23 mouse cellular contexts compared by ENCODE assay signal in the genomic region with DNA sequence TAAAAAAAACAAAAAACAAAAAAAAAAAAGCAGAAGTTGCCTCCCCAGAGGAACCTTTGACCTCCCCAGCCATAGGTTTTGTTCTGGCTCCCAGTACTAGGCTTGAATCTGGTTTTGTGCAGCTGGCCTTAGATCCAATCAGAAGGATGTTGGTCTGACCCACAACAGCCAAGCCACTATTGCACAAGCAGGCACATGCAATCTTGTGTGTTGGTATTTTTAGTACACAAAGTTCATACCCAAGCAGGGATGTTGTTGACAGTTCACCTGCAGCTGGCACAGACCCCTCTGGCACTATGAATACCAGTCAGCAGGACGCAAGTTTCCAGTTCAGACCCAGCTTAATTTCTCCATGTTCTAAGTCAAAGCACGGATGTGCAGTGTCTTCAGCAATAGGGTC. TPM values are rescaled to one million over a fixed set of nuclear protein-coding genes. Genes with fewer than 3 reads are reported as not detected.
DNase-seq lines count a peak whose midpoint lies in the region; ATAC-seq and TF ChIP-seq lines count a peak whose summit lies in the region.
"Had no signal": no experiment of that assay in that cellular context is flagged by ENCODE, and none has a peak within 500 bp of the region (broad histone marks: within the 10 kb centered on the region; RNA-seq: fewer than 3 reads in every experiment).

No protein-coding gene starts in this region.

- no peak for TF ChIP-seq CTCF in bone marrow macrophage, adult 2 months (IDR thresholded peaks at IDR 0.05; ENCODE audit: low read depth, low read length)
- no peak for TF ChIP-seq CTCF in midbrain, postnatal 0 days (IDR thresholded peaks at IDR 0.05)

- H3K27me3 ChIP-seq in intestine, embryonic 15.5 days (replicated peaks), result no peaks in the 10 kb centered on the region
- no peaks in the 10 kb centered on the region for H3K27me3 ChIP-seq in midbrain, postnatal 0 days (ENCODE audit: insufficient read depth, low read length)
- H3K27me3 ChIP-seq: CH12.LX; forebrain, embryonic 15.5 days; midbrain, embryonic 15.5 days; neural tube, embryonic 15.5 days; stomach, embryonic 15.5 days had no signal

- ATAC-seq in megakaryocyte progenitor cell, adult 5-6 weeks (replicated peaks; ENCODE audit: poor library complexity), result peak; percentile 79
- no peak for ATAC-seq in intestine, embryonic 15.5 days
- no peak for ATAC-seq in midbrain, postnatal 0 days (ENCODE audit: low FRiP score)
- ATAC-seq: activated CD4-positive, CD25-positive, alpha-beta regulatory T cell, adult 4 months; forebrain, embryonic 15.5 days; hindbrain, postnatal 0 days; intestine, postnatal 0 days; midbrain, embryonic 15.5 days had no signal

- H3K36me3 ChIP-seq in intestine, embryonic 15.5 days, result no peaks in the 10 kb centered on the region
- H3K36me3 ChIP-seq in midbrain, postnatal 0 days (ENCODE audit: insufficient read depth, low read length), result no peaks in the 10 kb centered on the region
- H3K36me3 ChIP-seq: forebrain, embryonic 15.5 days; G1E; midbrain, embryonic 15.5 days; neural tube, embryonic 15.5 days; stomach, embryonic 15.5 days had no signal

- H3K9ac ChIP-seq in intestine, embryonic 15.5 days, result no peak overlapping the region
- no peak overlapping the region for H3K9ac ChIP-seq in midbrain, postnatal 0 days (replicated peaks; ENCODE audit: low read length, poor library complexity, severe bottlenecking)
- H3K9ac ChIP-seq: forebrain, embryonic 15.5 days; midbrain, embryonic 15.5 days; neural tube, embryonic 15.5 days; stomach, embryonic 15.5 days had no signal

- intact Hi-C loops in heart, postnatal 36 days (cut with DNase I), result loop anchor here (5.0 kb wide), 1 partner anchor 81 kb away; no protein-coding TSS in a partner anchor

- H3K4me2 ChIP-seq in intestine, embryonic 15.5 days (replicated peaks), result no peak overlapping the region
- H3K4me2 ChIP-seq in midbrain, postnatal 0 days (ENCODE audit: low read depth, low read length, poor library complexity, severe bottlenecking), result no peak overlapping the region
- H3K4me2 ChIP-seq: forebrain, embryonic 15.5 days; midbrain, embryonic 15.5 days; neural tube, embryonic 15.5 days; stomach, embryonic 15.5 days had no signal

- no peak for TF ChIP-seq POLR2A in bone marrow macrophage, adult 2 months (IDR thresholded peaks at IDR 0.05; ENCODE audit: borderline replicate concordance, low read depth, low read length)

- peak; percentile 64 to 67 for DNase-seq in heart, adult 18-20 months
- no peak for DNase-seq in heart, postnatal 36 days
- DNase-seq in lung, adult 18-20 months, result peak; percentile 23 to 33
- DNase-seq in lung, postnatal 25 days (ENCODE audit: low spot score), result no peak
- DNase-seq in midbrain, postnatal 0 days (ENCODE audit: low spot score), result no peak
- DNase-seq: adrenal gland, postnatal 25 days; B cell, adult 2 months; cerebellum, adult 9-10 months; lung, postnatal 10 days; thymus, postnatal 36 days had no signal

- peak overlapping the region; percentile 85 for H3K27ac ChIP-seq in bone marrow macrophage, adult 2 months (ENCODE audit: insufficient read depth, low read depth, low read length)
- H3K27ac ChIP-seq in intestine, embryonic 15.5 days, result no peak overlapping the region
- no peak overlapping the region for H3K27ac ChIP-seq in midbrain, postnatal 0 days (ENCODE audit: low read depth, low read length)
- H3K27ac ChIP-seq: embryonic facial prominence, embryonic 10.5 days; forebrain, embryonic 15.5 days; hindbrain, postnatal 0 days; midbrain, embryonic 15.5 days; neural tube, embryonic 15.5 days; stomach, embryonic 15.5 days had no signal

- H3K4me1 ChIP-seq in bone marrow macrophage, adult 2 months (ENCODE audit: control insufficient read depth, insufficient read depth, low read length), result peaks cover 26% of the 10 kb centered on the region
- no peaks in the 10 kb centered on the region for H3K4me1 ChIP-seq in intestine, embryonic 15.5 days (replicated peaks)
- no peaks in the 10 kb centered on the region for H3K4me1 ChIP-seq in midbrain, postnatal 0 days (ENCODE audit: insufficient read depth, low read length)
- H3K4me1 ChIP-seq: embryonic facial prominence, embryonic 10.5 days; neural tube, embryonic 15.5 days; stomach, embryonic 15.5 days had no signal

- no peak overlapping the region for H3K4me3 ChIP-seq in bone marrow macrophage, adult 2 months (ENCODE audit: insufficient read depth, low read length)
- no peak overlapping the region for H3K4me3 ChIP-seq in intestine, embryonic 15.5 days (replicated peaks)
- H3K4me3 ChIP-seq in midbrain, postnatal 0 days (ENCODE audit: low read depth, low read length), result no peak overlapping the region
- H3K4me3 ChIP-seq: embryonic facial prominence, embryonic 10.5 days; forebrain, embryonic 15.5 days; midbrain, embryonic 15.5 days; neural tube, embryonic 15.5 days; stomach, embryonic 15.5 days had no signal

- 94% methylated on average over 2 of the region's 2 CpGs for WGBS in intestine, embryonic 15.5 days
- 96% methylated on average over 2 of the region's 2 CpGs for WGBS in midbrain, postnatal 0 days

- H3K9me3 ChIP-seq in intestine, embryonic 15.5 days, result no peaks in the 10 kb centered on the region
- H3K9me3 ChIP-seq in midbrain, postnatal 0 days (ENCODE audit: low read length), result no peaks in the 10 kb centered on the region
- H3K9me3 ChIP-seq: embryonic facial prominence, embryonic 10.5 days; forebrain, embryonic 15.5 days; G1E; midbrain, embryonic 15.5 days; neural tube, embryonic 15.5 days; stomach, embryonic 15.5 days had no signal

RNA-seq across cellular contexts. Expression of gene Osbpl3, which starts 18.2 kb away (rescaled TPM):
- total RNA-seq in heart, adult 18-20 months (2021), result 10 to 100 TPM; 23.9 to 25.5 TPM
- 10 to 100 TPM; 24.0 to 35.0 TPM for total RNA-seq in heart, postnatal 36 days (2021)
- polyA plus RNA-seq in bone marrow macrophage, adult 2 months (2012; ENCODE audit: insufficient read depth, insufficient read length, missing spikeins), result 23.4 and 26.4 TPM in 2 replicates
- 6.4 and 6.9 TPM in 2 replicates for total RNA-seq in megakaryocyte progenitor cell, adult 5-6 weeks (2015)
- 10.3 and 11.6 TPM in 2 replicates for total RNA-seq in megakaryocyte progenitor cell, adult 5-6 weeks (2017)
- 7.4 TPM in 2 replicates for polyA plus RNA-seq in intestine, embryonic 15.5 days (2015; fragmentation: Nextera tagmentation; extraction: Ambion mirVana)
- total RNA-seq in midbrain, postnatal 0 days (2014; rRNA removed), result 9.5 and 9.7 TPM in 2 replicates
- 4.2 and 5.5 TPM in 2 replicates for polyA plus RNA-seq in midbrain, postnatal 0 days (2015; fragmentation: Nextera tagmentation; extraction: Ambion mirVana)
- polyA plus RNA-seq: G1E had no signal

Comparison
In these comparisons a context has a peak if more than half of its experiments do, and no peak if none do; other contexts are left out.
1. DNase-seq: peak in heart, adult 18-20 months (2 of 2) and lung, adult 18-20 months (2 of 2); none in heart, postnatal 36 days (0 of 2), lung, postnatal 25 days (single experiment) and midbrain, postnatal 0 days (single experiment).